Mouse (Mus musculus) cerebral cortex, adult 2 months (tissue): ENCODE results near the gene Ttc22.

Source experiments
- WGBS: fragments of 180-500 bp; shearing (Covaris S2); methylation state at CpG from one replicate; pipeline ENCODE4 v1.1.7; 2018; 5-methylcytosine and 5-hydroxymethylcytosine counted together

The Ttc22 gene

GRCm38 (mm10) chr4:106622030-106622493 is at the start of gene Ttc22:
Gene Ttc22 (plus strand): TSS chr4:106622432.
- WGBS = 44% methylated on average over 16 of the region's 16 CpGs

GRCm38 (mm10) chr4:106575022-106575421 is 47.2 kb upstream of the Ttc22 start:
- 57% methylated on average over 8 of the region's 8 CpGs for WGBS

- WGBS = 73% methylated on average over 7 of the region's 7 CpGs
These were observed 44.7 kb upstream of the Ttc22 start for GRCm38 (mm10) chr4:106577511-106577910.

- 54% methylated on average over 14 of the region's 14 CpGs for WGBS
These were observed 40.9 kb upstream of the Ttc22 start for GRCm38 (mm10) chr4:106581176-106581864.

GRCm38 (mm10) chr4:106581865-106582204 is 40.4 kb upstream of the Ttc22 start:
- WGBS = 67% methylated on average over 15 of the region's 15 CpGs

- 82% methylated on average over 12 of the region's 12 CpGs for WGBS
These were observed 39.6 kb upstream of the Ttc22 start for GRCm38 (mm10) chr4:106582428-106583153.

GRCm38 (mm10) chr4:106584665-106585064 is 37.6 kb upstream of the Ttc22 start:
- 54% methylated on average over 4 of the region's 4 CpGs for WGBS

- 85% methylated on average over 6 of the region's 6 CpGs for WGBS
These were observed 35.2 kb upstream of the Ttc22 start for GRCm38 (mm10) chr4:106587075-106587474.

GRCm38 (mm10) chr4:106590142-106590541 is 32.1 kb upstream of the Ttc22 start:
- WGBS = 68% methylated on average over 9 of the region's 9 CpGs

GRCm38 (mm10) chr4:106590871-106591270 is 31.4 kb upstream of the Ttc22 start:
- WGBS = 83% methylated on average over 9 of the region's 9 CpGs

- 67% methylated on average over 7 of the region's 7 CpGs for WGBS
These were observed 28.6 kb upstream of the Ttc22 start for GRCm38 (mm10) chr4:106593636-106594035.

- 63% methylated on average over 3 of the region's 3 CpGs for WGBS
These were observed 26.0 kb upstream of the Ttc22 start for GRCm38 (mm10) chr4:106596200-106596599.

- 55% methylated on average over 9 of the region's 9 CpGs for WGBS
These were observed 25.2 kb upstream of the Ttc22 start for GRCm38 (mm10) chr4:106597055-106597454.

- WGBS = 56% methylated on average over 4 of the region's 4 CpGs
These were observed 24.5 kb upstream of the Ttc22 start for GRCm38 (mm10) chr4:106597741-106598140.

GRCm38 (mm10) chr4:106599415-106599814 is 22.8 kb upstream of the Ttc22 start:
- WGBS = 48% methylated on average over 1 of the region's 1 CpGs

- WGBS = 66% methylated on average over 4 of the region's 4 CpGs
These were observed 21.5 kb upstream of the Ttc22 start for GRCm38 (mm10) chr4:106600770-106601169.

GRCm38 (mm10) chr4:106606639-106607554 is 15.3 kb upstream of the Ttc22 start:
- WGBS = 50% methylated on average over 18 of the region's 18 CpGs

GRCm38 (mm10) chr4:106607905-106608304 is 14.3 kb upstream of the Ttc22 start:
- WGBS = 85% methylated on average over 1 of the region's 1 CpGs

GRCm38 (mm10) chr4:106613105-106613504 is 9.1 kb upstream of the Ttc22 start:
- WGBS = 83% methylated on average over 8 of the region's 8 CpGs

GRCm38 (mm10) chr4:106613560-106613959 is 8.7 kb upstream of the Ttc22 start:
- WGBS = 52% methylated on average over 3 of the region's 3 CpGs

GRCm38 (mm10) chr4:106614180-106614797 is 7.9 kb upstream of the Ttc22 start:
- 45% methylated on average over 7 of the region's 7 CpGs for WGBS

GRCm38 (mm10) chr4:106614881-106615280 is 7.4 kb upstream of the Ttc22 start:
- WGBS = 77% methylated on average over 9 of the region's 9 CpGs
